Mouse (Mus musculus) kidney, embryonic 14.5 days (tissue): ENCODE measurements around the gene Plpp3. TPM values are rescaled to one million over a fixed set of nuclear protein-coding genes. Genes with fewer than 3 reads are reported as not detected.

ENCODE experiments used
- ATAC-seq: fragments of 200-750 bp; cut with Nextera tagmentation; 2 replicates; pipeline ENCODE4 v1.8.0; 2017; ENCODE audit warnings: moderate number of reproducible peaks, mild to moderate bottlenecking, moderate TSS enrichment, moderate library complexity; ENCODE audit not compliant: low FRiP score, low TSS enrichment
- H3K27ac ChIP-seq: fragments of 300-500 bp; sonication (generic); 2 replicates; pipeline ENCODE4 v1.5.1; 2014; ENCODE audit warnings: low read depth, mild to moderate bottlenecking, low read length, moderate library complexity, mixed read lengths
- H3K27me3 ChIP-seq: fragments of 300-500 bp; sonication (generic); 2 replicates; pipeline ENCODE4 v1.6.1; 2014; ENCODE audit warnings: mild to moderate bottlenecking, low read length; ENCODE audit not compliant: control insufficient read depth, insufficient read depth
- H3K36me3 ChIP-seq: fragments of 300-500 bp; sonication (generic); 2 replicates; pipeline ENCODE4 v1.6.1; 2014; ENCODE audit warnings: low read length, mixed read lengths; ENCODE audit not compliant: control insufficient read depth, insufficient read depth
- H3K4me1 ChIP-seq: fragments of 300-500 bp; sonication (generic); 2 replicates; pipeline ENCODE4 v1.6.1; 2014; ENCODE audit warnings: low read length, mixed read lengths; ENCODE audit not compliant: control insufficient read depth, insufficient read depth
- H3K4me2 ChIP-seq: fragments of 300-500 bp; sonication (generic); replicated peaks from 2 replicates; pipeline ENCODE4 v1.6.1; 2014; ENCODE audit warnings: low read depth, mild to moderate bottlenecking, low read length
- H3K4me3 ChIP-seq: fragments of 300-500 bp; sonication (generic); 2 replicates; pipeline ENCODE4 v1.5.1; 2014; ENCODE audit warnings: mild to moderate bottlenecking, low read length
- H3K9ac ChIP-seq: fragments of 300-500 bp; sonication (generic); 2 replicates; pipeline ENCODE4 v1.6.1; 2014; ENCODE audit warnings: low read depth, mild to moderate bottlenecking, low read length, moderate library complexity
- H3K9me3 ChIP-seq: fragments of 300-500 bp; sonication (generic); 2 replicates; pipeline ENCODE4 v1.6.1; 2016; ENCODE audit warnings: low read length; ENCODE audit not compliant: control insufficient read depth
- WGBS: fragments of 180-500 bp; shearing (Covaris S2); extraction: QIAGEN DNeasy Blood & Tissue Kit; methylation state at CpG from one replicate; pipeline ENCODE4 v1.1.7; 2014; 5-methylcytosine and 5-hydroxymethylcytosine counted together
- polyA plus RNA-seq: library from polyadenylated mRNA; unstranded; fragments of >200 nt; fragmentation: Nextera tagmentation; extraction: Ambion mirVana; gene quantifications from 2 replicates; pipeline ENCODE4 v1.2.1, GENCODE M21; 2014

The Plpp3 gene
- polyA plus RNA-seq, 1 experiment from 2014 or later: 53.0 TPM

DNA sequence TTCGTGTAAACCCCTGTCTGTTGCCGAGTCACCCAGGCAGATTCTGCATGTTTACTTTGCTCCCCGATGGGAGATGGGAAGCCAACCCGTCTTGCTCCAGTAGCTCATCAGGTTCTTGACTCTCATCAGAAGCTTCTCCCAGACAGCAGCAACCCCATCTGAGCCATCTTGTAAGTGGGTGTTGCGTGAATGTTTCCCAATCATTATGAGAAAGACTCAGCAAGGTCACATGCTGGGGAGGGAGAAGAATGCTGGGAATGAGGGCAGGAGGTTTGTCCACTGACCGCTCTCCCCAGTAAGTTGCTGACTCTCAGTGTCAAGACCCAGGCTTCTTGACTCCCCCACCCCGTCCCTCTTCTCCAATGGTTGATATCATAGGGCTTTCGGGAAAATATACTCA lies 73.0 kb downstream of the Plpp3 start:
- no peak overlapping the region for H3K4me3 ChIP-seq
- 88% methylated on average over 8 of the region's 8 CpGs for WGBS
- peaks cover 39% of the 10 kb centered on the region; the same call in 1 of the 2 replicates for H3K36me3 ChIP-seq
- no peaks in the 10 kb centered on the region for H3K9me3 ChIP-seq
- H3K4me1 ChIP-seq: no peaks in the 10 kb centered on the region
- ATAC-seq: no peak
- no peak overlapping the region for H3K4me2 ChIP-seq
- no peak overlapping the region for H3K9ac ChIP-seq
- H3K27me3 ChIP-seq: no peaks in the 10 kb centered on the region
- no peak overlapping the region for H3K27ac ChIP-seq

DNA sequence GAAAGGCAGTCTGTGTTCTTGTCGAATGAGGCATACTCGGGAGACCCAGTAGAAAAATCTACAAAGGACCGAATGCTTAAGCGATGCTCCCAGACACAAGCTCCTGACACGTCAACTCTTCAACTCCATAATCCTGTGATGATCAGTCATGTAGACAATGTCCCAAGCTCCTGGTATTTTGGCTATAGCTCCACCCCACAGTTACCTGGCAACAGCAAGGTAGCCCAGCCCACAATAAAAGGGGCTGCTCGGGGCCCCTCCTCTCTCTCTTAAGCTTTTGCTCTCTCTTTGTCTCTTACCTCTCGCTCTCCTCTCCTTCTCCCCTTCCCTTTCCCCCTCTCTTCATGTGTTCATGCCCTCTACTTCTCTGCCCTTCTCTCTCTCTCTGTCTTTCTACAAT lies 83.1 kb downstream of the Plpp3 start:
- ATAC-seq: no peak
- 88% methylated on average over 7 of the region's 7 CpGs for WGBS
- H3K27me3 ChIP-seq: no peaks in the 10 kb centered on the region

DNA sequence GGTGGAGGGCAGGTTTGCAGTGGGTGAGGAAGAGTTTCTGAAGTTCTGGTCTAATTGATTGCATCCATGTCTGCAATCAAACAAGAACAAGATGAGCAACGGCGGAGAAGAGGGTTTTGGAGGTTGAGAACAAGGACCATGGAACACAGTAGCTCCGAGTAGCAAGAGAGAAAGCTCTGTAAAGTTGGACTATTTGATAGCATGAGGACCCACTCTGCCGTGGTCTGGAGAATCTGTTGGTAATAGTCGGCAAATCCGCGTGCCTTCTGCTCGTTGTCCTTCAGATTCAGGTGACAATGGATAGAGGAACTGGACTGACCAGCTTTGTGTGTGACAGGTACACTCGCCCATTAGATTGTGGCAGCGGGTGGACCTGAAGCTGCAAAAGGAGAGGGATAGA lies 87.8 kb downstream of the Plpp3 start:
- Histone ChIP-seq H3K4me3 (no peak overlapping the region), H3K27ac (no peak overlapping the region), H3K4me1 (peaks cover 4% of the 10 kb centered on the region; the same call in 1 of the 2 replicates), H3K27me3 (no peaks in the 10 kb centered on the region; the same call in 1 of the 2 replicates), H3K4me2 (peak overlapping the region; percentile 46; the same call in 1 of the 2 replicates), H3K9ac (0 out of 2 replicates have a peak overlapping the region, but pooled peaks have one; percentile 50), H3K9me3 (no peaks in the 10 kb centered on the region), H3K36me3 (no peaks in the 10 kb centered on the region)
- WGBS: 65% methylated on average over 10 of the region's 10 CpGs
- ATAC-seq: no peak

More for the DNA sequence above, 83.1 kb downstream of the Plpp3 start:
- no peak overlapping the region for H3K4me2 ChIP-seq
- H3K9me3 ChIP-seq: no peaks in the 10 kb centered on the region
- no peak overlapping the region for H3K9ac ChIP-seq
- no peaks in the 10 kb centered on the region for H3K36me3 ChIP-seq
- H3K27ac ChIP-seq: no peak overlapping the region
- peaks cover 2% of the 10 kb centered on the region; the same call in 1 of the 2 replicates for H3K4me1 ChIP-seq
- H3K4me3 ChIP-seq: no peak overlapping the region

DNA sequence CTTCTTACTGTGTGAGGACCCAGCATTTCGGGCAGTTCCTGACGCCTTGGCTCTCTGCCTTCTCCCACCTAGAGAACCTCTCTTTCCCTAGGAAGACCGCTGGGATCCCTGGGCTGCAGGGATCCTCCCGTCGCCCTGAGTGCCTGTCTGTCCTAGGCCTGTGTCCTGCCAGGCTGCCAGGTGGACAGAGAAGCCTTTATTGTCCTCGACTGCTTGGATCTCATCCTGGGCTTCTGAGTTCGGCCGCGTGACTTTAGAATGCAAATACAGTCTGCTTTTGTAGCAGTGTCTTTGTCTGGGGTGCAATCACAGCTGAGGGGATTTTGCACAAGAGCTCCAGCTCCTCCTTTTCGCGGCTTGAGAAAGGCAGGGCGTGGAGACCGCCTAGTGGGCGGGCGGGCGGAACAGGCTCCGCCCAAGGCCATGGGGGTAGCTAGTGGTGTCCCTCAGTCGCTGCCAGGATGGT lies 88.4 kb downstream of the Plpp3 start:
- Histone ChIP-seq H3K27me3 (no peaks in the 10 kb centered on the region; the same call in 1 of the 2 replicates), H3K4me1 (peaks cover 4% of the 10 kb centered on the region; the same call in 1 of the 2 replicates), H3K9ac (peak overlapping the region; percentile 50; the same call in 1 of the 2 replicates), H3K9me3 (no peaks in the 10 kb centered on the region), H3K4me2 (peak overlapping the region; percentile 46), H3K27ac (no peak overlapping the region), H3K36me3 (no peaks in the 10 kb centered on the region), H3K4me3 (peak overlapping the region; percentile 14; the same call in 1 of the 2 replicates)
- peak; percentile 88 for ATAC-seq
- WGBS: 5% methylated on average over 18 of the region's 18 CpGs

DNA sequence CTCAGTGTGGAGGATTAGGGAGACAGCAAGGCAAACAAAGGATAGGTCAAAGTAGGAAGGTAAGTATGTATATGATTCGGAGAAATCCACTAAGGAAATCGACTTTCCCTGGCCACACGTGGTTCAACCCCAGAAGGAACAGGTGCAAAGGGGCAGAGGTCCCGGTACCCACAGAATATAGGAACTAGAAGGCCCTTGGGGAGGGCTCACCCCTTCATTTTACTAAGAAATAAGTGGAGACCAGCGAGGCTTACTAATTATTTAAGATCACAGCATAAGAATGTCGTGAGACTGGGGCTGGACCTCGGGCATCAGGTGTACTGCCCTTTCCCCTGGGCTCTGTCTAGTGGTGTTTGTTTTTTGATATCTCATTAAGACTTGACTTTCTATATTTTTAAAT lies 89.2 kb downstream of the Plpp3 start:
- Histone ChIP-seq H3K36me3 (no peaks in the 10 kb centered on the region), H3K27ac (no peak overlapping the region), H3K27me3 (no peaks in the 10 kb centered on the region; the same call in 1 of the 2 replicates), H3K4me2 (no peak overlapping the region), H3K9me3 (no peaks in the 10 kb centered on the region), H3K9ac (no peak overlapping the region), H3K4me3 (no peak overlapping the region), H3K4me1 (peaks cover 4% of the 10 kb centered on the region; the same call in 1 of the 2 replicates)
- 84% methylated on average over 7 of the region's 7 CpGs for WGBS
- ATAC-seq: no peak

DNA sequence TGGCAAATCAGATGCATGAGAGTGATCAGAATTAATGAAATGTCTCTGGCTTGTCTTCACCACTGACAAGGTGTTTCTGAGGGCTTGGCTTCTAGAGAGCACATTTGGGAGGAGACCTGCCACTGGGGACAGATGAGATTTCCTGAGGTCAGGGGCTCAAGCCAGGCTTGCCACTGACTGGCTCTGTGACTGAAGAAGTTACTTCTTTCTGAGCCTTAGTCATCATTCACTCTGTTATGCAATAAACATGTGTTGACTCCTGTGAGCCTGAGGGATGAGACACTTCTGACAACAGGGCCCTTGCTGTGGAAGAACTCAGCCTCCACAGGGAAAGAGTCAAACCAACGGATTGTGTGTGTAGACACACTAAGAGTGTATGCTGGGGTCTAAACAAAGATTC lies 91.0 kb downstream of the Plpp3 start:
- no peak overlapping the region for H3K27ac ChIP-seq
- no peak for ATAC-seq
- WGBS: 80% methylated on average over 1 of the region's 1 CpGs
- H3K4me2 ChIP-seq: no peak overlapping the region
- no peak overlapping the region for H3K9ac ChIP-seq
- H3K4me1 ChIP-seq: peaks cover 4% of the 10 kb centered on the region; the same call in 1 of the 2 replicates
- H3K27me3 ChIP-seq: no peaks in the 10 kb centered on the region; the same call in 1 of the 2 replicates
- H3K4me3 ChIP-seq: no peak overlapping the region
- H3K9me3 ChIP-seq: no peaks in the 10 kb centered on the region
- no peaks in the 10 kb centered on the region for H3K36me3 ChIP-seq

DNA sequence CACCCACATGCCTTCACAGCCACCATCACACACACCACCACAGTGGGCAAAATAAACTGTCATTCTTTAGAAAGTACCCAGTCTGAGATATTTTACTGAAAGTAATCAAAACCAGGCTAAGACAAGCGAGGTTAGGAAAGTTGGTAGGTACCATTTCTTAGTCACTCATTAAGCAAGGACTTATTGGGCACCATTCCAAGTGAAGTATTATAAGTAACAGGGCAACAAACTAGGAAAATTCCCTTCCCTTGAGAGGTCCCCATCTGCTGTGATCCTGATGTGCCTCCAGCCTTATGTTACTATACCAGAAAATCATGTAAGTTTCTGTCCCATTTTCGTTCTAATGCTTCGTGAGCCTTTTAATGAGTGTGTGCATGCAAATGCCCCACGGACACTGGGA lies 92.1 kb downstream of the Plpp3 start:
- H3K4me1 ChIP-seq: peaks cover 4% of the 10 kb centered on the region; the same call in 1 of the 2 replicates
- no peak overlapping the region for H3K4me2 ChIP-seq
- WGBS: 73% methylated on average over 4 of the region's 4 CpGs
- no peaks in the 10 kb centered on the region for H3K9me3 ChIP-seq
- H3K4me3 ChIP-seq: no peak overlapping the region
- no peaks in the 10 kb centered on the region for H3K36me3 ChIP-seq
- H3K27ac ChIP-seq: no peak overlapping the region
- H3K27me3 ChIP-seq: no peaks in the 10 kb centered on the region; the same call in 1 of the 2 replicates
- no peak for ATAC-seq
- no peak overlapping the region for H3K9ac ChIP-seq

DNA sequence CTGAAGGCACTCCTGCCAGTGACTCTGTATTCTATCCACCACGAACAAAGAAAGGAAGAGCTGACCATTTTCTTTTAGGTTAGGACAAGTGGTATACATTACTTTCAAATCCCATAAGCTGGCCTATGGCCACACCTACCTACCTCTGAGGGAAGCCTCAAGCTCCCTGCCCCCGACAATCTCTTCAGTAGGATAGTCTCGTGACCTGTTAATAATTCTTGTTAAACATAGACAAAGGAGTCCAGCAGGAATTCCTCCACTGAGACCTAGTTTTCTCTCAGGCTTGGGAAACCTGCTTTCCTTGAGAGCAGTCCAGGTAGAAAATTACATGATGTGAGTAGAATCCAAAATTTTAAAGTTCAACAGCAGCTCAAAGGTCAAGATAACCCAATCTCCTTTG lies 93.8 kb downstream of the Plpp3 start:
- Histone ChIP-seq H3K27ac (no peak overlapping the region), H3K4me3 (no peak overlapping the region), H3K4me1 (no peaks in the 10 kb centered on the region), H3K9me3 (no peaks in the 10 kb centered on the region), H3K27me3 (no peaks in the 10 kb centered on the region), H3K36me3 (no peaks in the 10 kb centered on the region), H3K9ac (no peak overlapping the region), H3K4me2 (no peak overlapping the region)
- ATAC-seq: no peak
- 80% methylated on average over 3 of the region's 3 CpGs for WGBS

DNA sequence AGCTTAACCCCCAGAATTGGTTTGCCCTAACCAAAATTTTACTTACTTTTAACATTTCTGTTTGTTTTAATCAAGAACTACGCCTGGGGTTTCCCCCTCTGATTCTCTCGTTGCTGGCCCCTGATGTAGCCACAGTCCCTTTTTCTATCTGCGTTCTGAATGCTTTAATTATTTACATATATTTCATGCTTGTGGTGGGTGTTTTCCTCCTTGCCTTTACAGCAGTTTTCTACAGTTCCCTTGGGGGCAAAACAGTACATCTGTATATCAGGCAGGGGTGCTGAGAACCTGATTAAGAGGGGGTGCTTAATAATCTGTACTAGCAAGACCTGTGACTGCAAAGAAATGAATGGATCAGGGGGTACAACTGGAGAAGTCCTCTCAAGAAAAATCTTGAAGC lies 94.9 kb downstream of the Plpp3 start:
- Histone ChIP-seq H3K9me3 (no peaks in the 10 kb centered on the region), H3K9ac (no peak overlapping the region), H3K4me3 (no peak overlapping the region), H3K36me3 (no peaks in the 10 kb centered on the region), H3K4me2 (no peak overlapping the region), H3K27ac (no peak overlapping the region), H3K4me1 (no peaks in the 10 kb centered on the region), H3K27me3 (no peaks in the 10 kb centered on the region)
- WGBS: 73% methylated on average over 3 of the region's 3 CpGs
- no peak for ATAC-seq
